Mouse (Mus musculus): ENCODE results near the gene Foxk1. TPM values are rescaled to one million over a fixed set of nuclear protein-coding genes. Genes with fewer than 3 reads are reported as not detected.

Gene Foxk1
- polyA plus RNA-seq, 1 experiment, result 0.77 TPM

GRCm38 (mm10) chr5:142457345-142457744 is 56.0 kb downstream of the Foxk1 start:
- Histone ChIP-seq H3K27me3 (ENCODE audit: control insufficient read depth) (no peaks in the 10 kb centered on the region), H3K9me3 (ENCODE audit: control insufficient read depth, low read length) (peaks cover 4% of the 10 kb centered on the region), H3K4me1 (ENCODE audit: control insufficient read depth) (peaks cover 6% of the 10 kb centered on the region), H3K4me3 (replicated peaks) (no peak overlapping the region), H3K36me3 (ENCODE audit: control insufficient read depth) (peaks cover 70% of the 10 kb centered on the region)
- TF ChIP-seq GATA1 (IDR thresholded peaks at IDR 0.05; ENCODE audit: low read length), result no peak
- no peak for TF ChIP-seq TAL1 (IDR thresholded peaks at IDR 0.05; ENCODE audit: low read length)

DNA sequence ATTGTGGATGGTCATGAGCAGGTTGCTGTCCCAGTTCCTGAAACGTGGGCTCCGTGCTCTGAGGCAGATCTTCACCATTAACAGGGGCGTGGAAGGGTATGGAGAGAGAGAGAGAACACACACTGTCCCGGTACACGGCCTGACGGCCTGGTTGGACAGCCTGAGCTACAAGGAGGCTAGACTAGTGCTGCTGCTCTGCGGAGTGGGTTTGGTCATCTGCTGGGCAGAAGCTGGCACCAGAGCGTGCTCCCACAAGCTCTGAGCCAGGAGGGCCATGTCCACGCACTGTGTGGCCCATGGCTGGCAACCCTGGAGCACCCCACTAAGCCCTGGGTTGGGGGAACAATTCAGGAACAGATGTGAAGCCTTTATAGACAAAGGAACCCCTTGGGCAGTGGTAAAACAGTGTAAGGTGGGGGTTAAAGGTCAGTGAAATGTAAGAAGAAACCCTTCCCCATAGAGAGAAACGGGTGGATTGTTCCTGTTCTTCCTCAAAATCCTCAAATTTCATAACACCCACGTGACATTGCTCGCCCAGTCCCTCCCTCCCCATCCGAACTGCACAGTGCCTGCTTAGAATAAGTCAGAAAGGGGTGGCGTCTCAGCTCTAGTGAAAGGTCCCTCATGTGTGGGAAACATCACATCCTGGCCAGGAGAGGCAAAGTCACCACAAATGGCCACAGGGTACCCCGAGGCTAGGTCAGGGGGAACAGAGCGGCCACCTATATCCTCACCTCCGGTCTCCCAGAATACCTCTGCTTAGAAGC is 57.7 kb downstream of the Foxk1 start:
- Histone ChIP-seq H3K4me3 (replicated peaks) (no peak overlapping the region), H3K9me3 (ENCODE audit: control insufficient read depth, low read length) (peaks cover 6% of the 10 kb centered on the region), H3K27me3 (ENCODE audit: control insufficient read depth) (no peaks in the 10 kb centered on the region), H3K36me3 (ENCODE audit: control insufficient read depth) (peaks cover 56% of the 10 kb centered on the region), H3K4me1 (ENCODE audit: control insufficient read depth) (peaks cover 19% of the 10 kb centered on the region)
- TF ChIP-seq TAL1 (IDR thresholded peaks at IDR 0.05; ENCODE audit: low read length) (no peak), GATA1 (IDR thresholded peaks at IDR 0.05; ENCODE audit: low read length) (no peak)

DNA sequence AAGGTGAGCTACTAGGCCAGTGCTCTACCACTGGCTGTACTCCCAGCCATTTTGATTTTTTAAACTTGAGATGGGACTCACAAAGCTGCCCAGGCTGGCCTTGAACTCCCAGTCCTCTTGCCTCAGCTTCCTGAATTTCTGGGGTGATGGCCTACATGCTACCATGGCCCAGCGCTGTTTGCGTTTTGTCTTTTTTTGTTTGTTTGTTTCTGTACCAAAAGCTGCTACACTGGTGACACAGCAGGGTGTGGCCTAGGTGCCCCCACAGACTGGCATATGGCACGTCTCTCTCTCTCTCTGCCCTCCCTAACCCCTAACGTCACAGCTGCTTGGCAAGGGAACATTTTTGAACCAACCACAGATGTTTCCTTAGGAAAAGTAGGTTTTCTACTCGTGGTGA is 58.5 kb downstream of the Foxk1 start:
- peaks cover 48% of the 10 kb centered on the region for H3K36me3 ChIP-seq (ENCODE audit: control insufficient read depth)

DNA sequence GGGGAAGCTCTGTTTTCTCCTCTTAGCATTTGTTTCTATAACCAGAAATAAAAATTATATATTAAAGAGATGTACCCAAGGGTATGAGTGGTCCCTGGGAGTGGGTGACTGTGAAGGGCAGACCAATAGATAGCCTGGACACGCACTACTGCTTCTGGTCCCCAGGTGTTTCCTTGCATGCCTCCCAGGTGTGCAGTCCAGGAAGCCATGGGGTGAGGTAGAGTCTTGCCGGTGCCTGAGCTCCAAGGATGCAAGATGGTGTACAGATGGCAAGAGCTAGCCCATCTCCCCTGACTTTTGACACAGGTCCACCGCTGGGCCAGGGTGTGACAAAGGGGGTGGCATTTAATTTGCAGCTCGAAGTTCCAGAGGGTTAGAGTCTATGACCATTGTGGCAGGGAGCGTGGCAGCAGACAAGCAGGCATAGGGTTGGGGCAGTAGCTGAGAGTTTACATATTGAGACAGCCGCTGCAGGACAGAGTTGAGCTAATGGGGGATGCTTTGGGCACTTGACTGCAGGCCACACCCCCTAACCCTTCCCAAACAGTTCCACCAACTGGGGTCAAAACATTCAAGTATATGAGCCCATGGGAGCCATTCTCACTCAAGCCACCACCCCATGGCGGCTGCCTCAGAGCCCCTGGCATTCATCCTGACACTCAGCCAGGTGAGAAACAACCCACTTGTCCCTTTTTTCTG is 60.8 kb downstream of the Foxk1 start:
- Histone ChIP-seq H3K4me3 (replicated peaks) (no peak overlapping the region), H3K9me3 (ENCODE audit: control insufficient read depth, low read length) (peaks cover 6% of the 10 kb centered on the region), H3K4me1 (ENCODE audit: control insufficient read depth) (peaks cover 34% of the 10 kb centered on the region), H3K36me3 (ENCODE audit: control insufficient read depth) (peaks cover 35% of the 10 kb centered on the region), H3K27me3 (ENCODE audit: control insufficient read depth) (no peaks in the 10 kb centered on the region)
- TF ChIP-seq GATA1 (IDR thresholded peaks at IDR 0.05; ENCODE audit: low read length) (no peak), TAL1 (IDR thresholded peaks at IDR 0.05; ENCODE audit: low read length) (no peak)

More for the DNA sequence above, 58.5 kb downstream of the Foxk1 start:
- Histone ChIP-seq H3K4me1 (ENCODE audit: control insufficient read depth) (peaks cover 26% of the 10 kb centered on the region), H3K4me3 (replicated peaks) (no peak overlapping the region), H3K27me3 (ENCODE audit: control insufficient read depth) (no peaks in the 10 kb centered on the region), H3K9me3 (ENCODE audit: control insufficient read depth, low read length) (peaks cover 6% of the 10 kb centered on the region)
- TF ChIP-seq TAL1 (IDR thresholded peaks at IDR 0.05; ENCODE audit: low read length) (no peak), GATA1 (IDR thresholded peaks at IDR 0.05; ENCODE audit: low read length) (no peak)

DNA sequence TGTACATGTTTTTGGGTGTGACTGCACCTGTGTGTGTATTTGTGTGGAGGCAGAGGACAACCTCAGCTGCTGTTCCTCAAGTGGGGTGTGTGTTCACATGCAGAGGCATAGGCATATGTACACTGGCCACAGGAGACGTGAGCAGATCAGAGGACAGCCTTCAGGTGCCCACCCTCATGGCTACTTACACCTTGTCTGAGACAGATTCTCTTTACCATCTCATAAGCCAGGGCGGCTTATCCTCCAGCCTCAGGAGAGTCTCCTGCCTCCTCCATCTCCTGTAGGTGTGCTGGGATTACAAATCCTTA is 61.3 kb downstream of the Foxk1 start:
- Histone ChIP-seq H3K9me3 (ENCODE audit: control insufficient read depth, low read length) (peaks cover 6% of the 10 kb centered on the region), H3K4me1 (ENCODE audit: control insufficient read depth) (peaks cover 31% of the 10 kb centered on the region), H3K27me3 (ENCODE audit: control insufficient read depth) (no peaks in the 10 kb centered on the region), H3K36me3 (ENCODE audit: control insufficient read depth) (peaks cover 36% of the 10 kb centered on the region), H3K4me3 (replicated peaks) (no peak overlapping the region)
- TF ChIP-seq TAL1 (IDR thresholded peaks at IDR 0.05; ENCODE audit: low read length) (no peak), GATA1 (IDR thresholded peaks at IDR 0.05; ENCODE audit: low read length) (no peak)

GRCm38 (mm10) chr5:142463011-142463410 is 61.7 kb downstream of the Foxk1 start:
- peaks cover 31% of the 10 kb centered on the region for H3K4me1 ChIP-seq (ENCODE audit: control insufficient read depth)
- peak overlapping the region; percentile 66 for H3K4me3 ChIP-seq (replicated peaks)
- peaks cover 6% of the 10 kb centered on the region for H3K9me3 ChIP-seq (ENCODE audit: control insufficient read depth, low read length)
- TF ChIP-seq TAL1 (IDR thresholded peaks at IDR 0.05; ENCODE audit: low read length) (no peak), GATA1 (IDR thresholded peaks at IDR 0.05; ENCODE audit: low read length) (no peak)
- H3K27me3 ChIP-seq (ENCODE audit: control insufficient read depth), result no peaks in the 10 kb centered on the region
- H3K36me3 ChIP-seq (ENCODE audit: control insufficient read depth), result peaks cover 36% of the 10 kb centered on the region

GRCm38 (mm10) chr5:142463461-142464454 is 62.5 kb downstream of the Foxk1 start, which contains the start of gene Ap5z1:
Gene Ap5z1, plus strand, starts transcription at chr5:142463944.
- Histone ChIP-seq H3K4me3 (replicated peaks) (peak within 1 kb of the TSS; percentile 66), H3K27me3 (ENCODE audit: control insufficient read depth) (no peaks in the 10 kb centered on the region), H3K36me3 (ENCODE audit: control insufficient read depth) (peaks cover 36% of the 10 kb centered on the region), H3K4me1 (ENCODE audit: control insufficient read depth) (peaks cover 28% of the 10 kb centered on the region), H3K9me3 (ENCODE audit: control insufficient read depth, low read length) (peaks cover 6% of the 10 kb centered on the region)
- TF ChIP-seq TAL1 (IDR thresholded peaks at IDR 0.05; ENCODE audit: low read length) (no peak), GATA1 (IDR thresholded peaks at IDR 0.05; ENCODE audit: low read length) (no peak)

DNA sequence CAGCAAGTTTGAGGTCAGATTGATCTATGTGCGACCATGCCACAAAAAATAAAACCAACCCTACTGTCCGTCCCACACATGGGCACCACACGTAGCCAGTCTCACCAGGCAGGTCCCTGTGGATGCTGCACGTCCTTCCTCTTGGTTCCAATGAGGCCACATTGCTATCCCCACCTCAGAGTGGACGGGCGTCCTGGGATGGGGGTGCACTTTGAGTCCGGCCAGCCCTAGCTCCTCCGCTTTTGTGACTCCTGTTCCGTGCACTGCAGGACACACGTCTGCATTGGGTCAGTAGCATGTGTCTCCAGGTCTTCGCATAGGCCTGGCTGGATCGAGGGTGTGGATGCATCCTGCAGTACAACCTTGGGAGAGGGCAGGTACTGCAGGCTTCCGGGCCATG is 67.1 kb downstream of the Foxk1 start:
- no peaks in the 10 kb centered on the region for H3K9me3 ChIP-seq (ENCODE audit: control insufficient read depth, low read length)
- peaks cover 52% of the 10 kb centered on the region for H3K36me3 ChIP-seq (ENCODE audit: control insufficient read depth)
- TF ChIP-seq TAL1 (IDR thresholded peaks at IDR 0.05; ENCODE audit: low read length) (no peak), GATA1 (IDR thresholded peaks at IDR 0.05; ENCODE audit: low read length) (no peak)
- peaks cover 18% of the 10 kb centered on the region for H3K4me1 ChIP-seq (ENCODE audit: control insufficient read depth)
- no peaks in the 10 kb centered on the region for H3K27me3 ChIP-seq (ENCODE audit: control insufficient read depth)
- H3K4me3 ChIP-seq (replicated peaks), result no peak overlapping the region

All from erythroblast, embryonic 14.5 days (primary cell).